Mouse (Mus musculus) adrenal gland, adult 18-20 months (tissue): ENCODE results near the gene Rps6. TPM values are rescaled to one million over a fixed set of nuclear protein-coding genes. Genes with fewer than 3 reads are reported as not detected.
"Not testable (repeated sequence)": the region's sequence is repeated elsewhere in the genome, so short reads cannot be mapped to it uniquely, and the experiment has no call there.

ENCODE experiments used
- DNase-seq, 2 experiments: peaks; one replicate each; pipeline ENCODE4 v3.0.0; 2021 to 2022; ENCODE audit warnings: low spot score in 2 of 2
- total RNA-seq, 2 experiments: library from RNA; stranded (reverse); gene quantifications; 1 replicate in 1 of 2; 2 replicates in 1 of 2; pipeline ENCODE4 v1.2.3; 2021

Gene Rps6
- total RNA-seq, 2 experiments from 2014 or later, result 850 to 888 TPM

- DNase-seq, result no peak
These were observed 4.2 kb downstream of the Rps6 start for GRCm38 (mm10) chr4:86852813-86853590.

DNA sequence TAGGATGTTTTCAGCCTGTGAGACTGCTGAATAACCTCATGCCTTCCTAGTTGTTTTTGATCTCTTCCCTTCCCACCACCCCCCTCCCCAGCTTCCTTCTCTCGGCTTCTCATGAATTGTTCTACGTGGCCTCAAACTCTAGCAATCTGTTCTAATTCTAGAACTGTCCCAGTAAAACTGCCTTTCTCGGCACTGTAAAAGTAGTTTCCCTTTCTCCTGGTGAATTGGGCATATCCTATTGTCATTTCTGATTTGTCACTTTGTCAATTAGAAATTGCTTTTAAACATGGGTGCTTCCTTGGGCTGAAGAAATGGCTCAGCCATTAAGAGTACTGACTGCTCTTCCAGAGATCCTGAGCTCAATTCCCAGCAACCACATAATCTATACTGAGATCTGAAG, 5.2 kb downstream of the Rps6 start:
- no peak for DNase-seq

GRCm38 (mm10) chr4:86851331-86851730, 5.9 kb downstream of the Rps6 start:
- no peak for DNase-seq

DNA sequence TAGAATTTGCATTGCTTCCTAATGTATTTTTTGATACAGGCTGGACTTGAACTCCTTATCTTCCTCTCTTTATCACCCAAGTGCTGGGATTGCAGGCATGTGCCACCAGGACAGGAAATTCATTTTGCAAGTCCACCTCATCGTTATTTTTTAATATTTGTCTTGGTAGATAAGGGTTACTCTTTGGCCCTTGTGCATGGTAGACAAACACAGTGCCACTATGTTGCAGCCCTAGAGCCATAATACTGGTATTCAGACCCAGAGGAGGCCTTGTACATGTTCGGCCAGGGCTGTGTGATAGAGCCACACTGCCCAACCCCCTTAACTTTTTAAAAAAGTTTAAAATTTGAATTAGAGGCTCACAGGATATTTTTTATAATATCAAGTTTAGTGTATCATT, 10.0 kb downstream of the Rps6 start:
- DNase-seq, result no peak

- no peak for DNase-seq
These were observed 11.8 kb downstream of the Rps6 start for GRCm38 (mm10) chr4:86845384-86845783.

GRCm38 (mm10) chr4:86841141-86841540, 16.1 kb downstream of the Rps6 start:
- DNase-seq, result not testable (repeated sequence)

DNA sequence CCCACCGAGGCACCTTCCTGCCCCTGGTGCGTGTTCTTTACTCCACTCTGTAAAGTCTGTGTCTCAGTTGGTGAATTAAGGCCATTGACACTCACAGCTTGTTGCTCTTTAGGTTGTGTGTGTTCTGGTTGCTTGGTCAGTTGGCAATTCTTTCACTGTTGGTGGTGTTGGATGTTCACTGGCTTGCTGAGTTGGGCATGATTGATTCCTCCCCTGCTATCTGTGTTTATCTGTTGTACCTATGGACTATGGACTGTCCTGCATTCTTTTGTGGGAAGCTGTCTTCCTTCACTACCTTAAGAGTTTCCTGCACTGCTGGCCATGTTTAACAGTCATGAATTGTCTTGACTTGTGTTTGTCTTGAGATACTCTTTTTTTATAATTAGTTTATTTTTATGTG, 25.3 kb downstream of the Rps6 start:
- DNase-seq, result no peak

- DNase-seq, result no peak
These were observed 32.1 kb downstream of the Rps6 start for GRCm38 (mm10) chr4:86825143-86825542.

GRCm38 (mm10) chr4:86823169-86823568, 34.0 kb downstream of the Rps6 start:
- peak; percentile 38 to 50 for DNase-seq

GRCm38 (mm10) chr4:86814850-86815249, 42.4 kb downstream of the Rps6 start:
- no peak for DNase-seq

DNA sequence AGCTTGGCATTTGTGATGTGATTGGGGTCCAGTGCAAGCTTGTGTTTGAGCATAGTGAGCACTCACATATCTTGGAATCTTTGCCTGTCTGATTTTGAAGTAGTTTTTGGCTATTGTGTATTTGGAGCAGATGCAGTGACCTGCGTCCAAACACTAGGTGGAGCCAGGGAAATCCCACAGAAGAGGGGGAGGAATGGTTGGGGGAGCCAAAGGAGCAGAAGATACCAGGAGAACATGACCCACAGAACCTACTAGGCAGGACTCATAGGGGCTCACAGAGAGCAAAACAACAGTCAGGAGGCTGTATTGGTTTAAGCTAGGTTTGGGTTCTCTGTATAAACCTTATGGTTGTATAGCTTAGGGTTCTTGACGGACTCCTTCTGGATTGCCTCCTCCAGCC, 46.6 kb downstream of the Rps6 start:
- no peak for DNase-seq

Other genes with a start within 250 kb of the Rps6 start
- 1 to 10 TPM; 5.7 to 5.9 TPM for gene Haus6, start 245.4 kb downstream of the Rps6 start, total RNA-seq
- 1,000 to 10,000 TPM in 1 of 2 experiments, 100 to 1,000 TPM in 1; 453 to 1,008 TPM for gene Plin2, start 187.4 kb downstream of the Rps6 start, total RNA-seq
- 10 to 100 TPM; 52.6 to 53.5 TPM for gene Dennd4c, start 108.9 kb downstream of the Rps6 start, total RNA-seq
- gene Acer2, start 17.0 kb upstream of the Rps6 start, total RNA-seq, result 10 to 100 TPM; 20.5 to 36.3 TPM